Mouse (Mus musculus): ENCODE measurements at regions not wholly inside any gene's neighbourhood (a gene's known extent, or its start where the extent isn't known, plus 50 kb on each side); places are given as distances from the start of the nearest gene placed in this dataset.

DNA sequence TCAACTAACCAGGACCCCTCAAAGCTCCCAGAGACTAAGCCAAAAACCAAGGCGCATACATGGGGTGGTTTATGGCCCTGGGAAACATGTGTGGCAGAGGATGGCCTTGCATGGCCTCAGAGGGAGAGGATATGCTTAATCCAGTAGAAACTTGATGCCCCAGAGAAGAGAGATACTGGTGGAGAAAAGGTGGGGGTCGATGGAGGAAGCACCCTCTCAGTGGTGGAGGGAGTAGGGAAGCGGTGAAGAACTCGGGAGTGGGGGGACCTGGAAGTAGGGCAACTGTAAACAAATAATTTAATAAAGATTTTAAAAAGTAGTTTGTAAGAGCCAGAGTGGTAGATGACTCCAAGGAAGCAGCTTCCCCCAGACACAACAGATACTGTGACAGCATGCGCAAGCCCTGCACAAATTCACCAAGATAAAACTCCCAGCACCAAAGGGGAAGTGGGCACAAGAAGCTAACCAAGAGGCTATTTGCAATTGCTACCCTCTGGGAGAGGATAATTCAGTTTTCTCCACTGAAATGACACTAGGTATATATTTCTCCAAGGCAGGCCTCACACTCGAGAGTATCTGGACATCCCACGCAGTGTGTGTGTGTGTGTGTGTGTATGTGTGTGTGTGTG, 50.7 kb upstream of the Gpr141 start:
- no peaks in the 10 kb centered on the region for H3K4me1 ChIP-seq (replicated peaks; ENCODE audit: low read depth, low read length)
- H3K36me3 ChIP-seq (ENCODE audit: insufficient read depth, low read length) = no peaks in the 10 kb centered on the region
- no peaks in the 10 kb centered on the region for H3K27me3 ChIP-seq (ENCODE audit: insufficient read depth, low read length)
- H3K4me3 ChIP-seq (replicated peaks; ENCODE audit: low read length) = no peak overlapping the region
- no peaks in the 10 kb centered on the region for H3K9me3 ChIP-seq (ENCODE audit: low read length)
- no peak for TF ChIP-seq CTCF (conservative IDR thresholded peaks at IDR 0.05; ENCODE audit: low read length)

All from E14TG2a.4 (cell line).